Mouse (Mus musculus) liver, embryonic 14.5 days (tissue): ENCODE data around the gene Bcar3. TPM values are rescaled to one million over a fixed set of nuclear protein-coding genes. Genes with fewer than 3 reads are reported as not detected.

Experiments used
- ATAC-seq: fragments of 200-750 bp; cut with Nextera tagmentation; 2 replicates; pipeline ENCODE4 v1.8.0; 2017; ENCODE audit warnings: moderate number of reproducible peaks, mild to moderate bottlenecking, moderate library complexity; ENCODE audit not compliant: insufficient read depth
- DNase-seq, 3 experiments: peaks; one replicate each; pipeline ENCODE4 v3.0.0-alpha.2; 2012 to 2013; ENCODE audit warnings: low read depth in 3 of 3, low spot score in 3 of 3
- H3K27ac ChIP-seq: fragments of 300-500 bp; sonication (generic); 2 replicates; pipeline ENCODE4 v1.5.1; 2014; ENCODE audit warnings: moderate library complexity, mild to moderate bottlenecking, control low read depth, inconsistent platforms
- H3K27me3 ChIP-seq: fragments of 300-500 bp; sonication (generic); 2 replicates; pipeline ENCODE4 v1.6.1; 2014; ENCODE audit warnings: mild to moderate bottlenecking, low read length, moderate library complexity; ENCODE audit not compliant: control insufficient read depth, insufficient read depth
- H3K36me3 ChIP-seq: fragments of 300-500 bp; sonication (generic); replicated peaks from 2 replicates; pipeline ENCODE4 v1.6.1; 2014; ENCODE audit warnings: low read depth; ENCODE audit not compliant: control insufficient read depth, insufficient read depth
- H3K4me1 ChIP-seq, 2 experiments: fragments of 200-500 bp in 1 of 2; fragments of 300-500 bp in 1 of 2; sonication (generic) in 1 of 2; replicated peaks; 2 replicates each; pipeline ENCODE4 v1.6.1; 2012 to 2014; ENCODE audit warnings: antibody characterized with exemption in 1 of 2, inconsistent platforms in 1 of 2, low read length in 1 of 2; ENCODE audit not compliant: control insufficient read depth in 2 of 2, insufficient read depth in 2 of 2
- H3K4me2 ChIP-seq: fragments of 300-500 bp; sonication (generic); 2 replicates; pipeline ENCODE4 v1.6.1; 2014; ENCODE audit warnings: low read depth, mild to moderate bottlenecking, control low read depth, moderate library complexity
- H3K4me3 ChIP-seq, 2 experiments: fragments of 200-500 bp in 1 of 2; fragments of 300-500 bp in 1 of 2; sonication (generic) in 1 of 2; 2 replicates each; pipeline ENCODE4 v1.5.1; 2012 to 2014; ENCODE audit warnings: low read depth in 2 of 2, low read length in 2 of 2, mild to moderate bottlenecking in 2 of 2, control low read depth in 1 of 2, inconsistent platforms in 1 of 2, moderate library complexity in 1 of 2; ENCODE audit not compliant: insufficient read depth in 1 of 2
- H3K9ac ChIP-seq: fragments of 300-500 bp; sonication (generic); replicated peaks from 2 replicates; pipeline ENCODE4 v1.6.1; 2014; ENCODE audit warnings: mild to moderate bottlenecking, control low read depth, moderate library complexity
- H3K9me3 ChIP-seq: fragments of 300-500 bp; sonication (generic); 2 replicates; pipeline ENCODE4 v1.6.1; 2016; ENCODE audit warnings: low read length, mixed read lengths; ENCODE audit not compliant: control insufficient read depth
- CTCF ChIP-seq: IDR thresholded peaks from 2 replicates; pipeline ENCODE4 v1.5.1; 2016; ENCODE audit warnings: antibody characterized with exemption, low read depth, control low read depth
- EP300 ChIP-seq: IDR thresholded peaks from 2 replicates; pipeline ENCODE4 v1.6.1; 2016; ENCODE audit warnings: antibody characterized with exemption, low read depth
- whole genome bisulfite sequencing: fragments of 180-500 bp; shearing (Covaris S2); extraction: QIAGEN DNeasy Blood & Tissue Kit; methylation state at CpG from one replicate; pipeline ENCODE4 v1.1.7; 2014; ENCODE audit not compliant: insufficient replicate concordance; 5-methylcytosine and 5-hydroxymethylcytosine counted together
- polyA plus RNA-seq, 2 experiments: library from polyadenylated mRNA; depleted of rRNA in 1 of 2; stranded (reverse) in 1 of 2; unstranded in 1 of 2; fragments of >200 nt; fragmentation: Nextera tagmentation in 1 of 2; extraction: Ambion mirVana in 1 of 2; gene quantifications; 2 replicates each; pipeline versions ENCODE4 v1.2.1 to v1.2.3; 2012 to 2014

Bcar3 gene
- polyA plus RNA-seq, 2 experiments, result 3.1 to 3.5 TPM

DNA sequence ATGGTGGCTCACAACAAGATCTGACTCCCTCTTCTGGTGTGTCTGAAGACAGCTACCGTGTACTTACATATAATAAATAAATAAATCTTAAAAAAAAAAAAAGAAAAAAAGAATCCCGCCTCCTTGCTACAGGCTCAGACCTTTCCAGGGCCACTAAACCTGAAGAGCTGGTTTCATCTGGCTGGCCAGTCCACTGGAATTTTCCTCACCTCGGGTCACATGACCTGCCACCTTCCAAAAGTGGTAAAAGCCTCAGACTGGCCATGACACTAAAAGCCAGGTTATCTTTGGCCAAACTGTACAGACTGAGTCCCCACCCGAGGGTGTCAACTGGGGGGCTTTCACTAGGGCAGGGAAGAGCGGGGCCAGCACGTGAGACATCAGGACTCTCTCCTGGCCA is 29.9 kb downstream of the Bcar3 start:
- DNase-seq (no peak), ATAC-seq (no peak)
- H3K9me3 ChIP-seq, result no peaks in the 10 kb centered on the region
- no peaks in the 10 kb centered on the region for H3K27me3 ChIP-seq
- no peaks in the 10 kb centered on the region for H3K36me3 ChIP-seq
- no peak overlapping the region for H3K4me2 ChIP-seq
- no peaks in the 10 kb centered on the region for H3K4me1 ChIP-seq
- TF ChIP-seq CTCF (no peak), EP300 (no peak)
- no peak overlapping the region for H3K4me3 ChIP-seq
- H3K27ac ChIP-seq, result no peak overlapping the region
- H3K9ac ChIP-seq, result no peak overlapping the region
- WGBS, result 65% methylated on average over 6 of the region's 6 CpGs

- ATAC-seq, result no peak
- DNase-seq, result no peak
These were observed 30.6 kb downstream of the Bcar3 start for GRCm38 (mm10) chr3:122324528-122324927.

GRCm38 (mm10) chr3:122330484-122330883 is 36.5 kb downstream of the Bcar3 start:
- no peak overlapping the region for H3K4me2 ChIP-seq
- no peaks in the 10 kb centered on the region for H3K9me3 ChIP-seq
- 59% methylated on average over 12 of the region's 12 CpGs for WGBS
- no peak for ATAC-seq
- H3K9ac ChIP-seq, result no peak overlapping the region
- no peak overlapping the region for H3K4me3 ChIP-seq
- H3K27ac ChIP-seq, result no peak overlapping the region
- H3K36me3 ChIP-seq, result no peaks in the 10 kb centered on the region
- H3K4me1 ChIP-seq, result no peaks in the 10 kb centered on the region; a peak in 1 of 4 replicates
- TF ChIP-seq CTCF (no peak), EP300 (no peak)
- no peak for DNase-seq
- H3K27me3 ChIP-seq, result no peaks in the 10 kb centered on the region

More at GRCm38 (mm10) chr3:122324528-122324927, 30.6 kb downstream of the Bcar3 start:
- Histone ChIP-seq H3K9ac (no peak overlapping the region), H3K4me3 (no peak overlapping the region), H3K4me2 (no peak overlapping the region), H3K9me3 (no peaks in the 10 kb centered on the region), H3K27ac (no peak overlapping the region), H3K27me3 (no peaks in the 10 kb centered on the region), H3K36me3 (no peaks in the 10 kb centered on the region), H3K4me1 (no peaks in the 10 kb centered on the region)
- WGBS, result 62% methylated on average over 3 of the region's 3 CpGs
- TF ChIP-seq CTCF (no peak), EP300 (no peak)

DNA sequence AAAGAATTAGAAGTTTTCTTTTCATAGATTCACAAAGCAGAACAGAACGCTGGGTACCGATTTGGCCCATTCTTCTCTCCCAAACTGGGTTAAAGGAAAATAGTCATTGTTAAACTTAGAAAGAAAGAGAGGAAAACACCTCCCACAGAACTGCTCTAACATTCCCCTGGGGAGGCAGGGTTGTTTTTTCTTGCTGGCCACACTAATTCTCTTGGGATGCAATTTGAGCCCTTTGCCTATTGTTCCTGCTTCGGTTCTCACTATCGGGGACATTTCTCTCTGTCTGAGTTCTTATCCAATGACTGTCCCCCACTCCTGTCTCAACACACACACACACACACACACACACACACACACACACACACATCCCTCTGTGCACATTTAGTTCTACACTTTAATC is 39.6 kb downstream of the Bcar3 start:
- Histone ChIP-seq H3K36me3 (no peaks in the 10 kb centered on the region), H3K4me2 (no peak overlapping the region), H3K27ac (no peak overlapping the region), H3K4me3 (no peak overlapping the region), H3K9me3 (no peaks in the 10 kb centered on the region), H3K4me1 (peaks cover 0 to 3% of the 10 kb centered on the region in 2 experiments; a peak in 2 of 4 replicates), H3K9ac (no peak overlapping the region), H3K27me3 (no peaks in the 10 kb centered on the region)
- TF ChIP-seq CTCF, result no peak
- TF ChIP-seq EP300, result no peak
- WGBS, result 61% methylated on average over 4 of the region's 4 CpGs
- no peak for DNase-seq
- ATAC-seq, result no peak

GRCm38 (mm10) chr3:122333902-122334301 is 40.0 kb downstream of the Bcar3 start:
- Histone ChIP-seq H3K4me2 (no peak overlapping the region), H3K36me3 (no peaks in the 10 kb centered on the region), H3K4me1 (peaks cover 0 to 5% of the 10 kb centered on the region in 2 experiments; a peak in 2 of 4 replicates), H3K27ac (no peak overlapping the region), H3K27me3 (no peaks in the 10 kb centered on the region), H3K4me3 (no peak overlapping the region), H3K9me3 (no peaks in the 10 kb centered on the region), H3K9ac (no peak overlapping the region)
- no peak for ATAC-seq
- 40% methylated on average over 7 of the region's 7 CpGs for WGBS
- DNase-seq, result no peak
- TF ChIP-seq CTCF, result no peak
- no peak for TF ChIP-seq EP300
